Mouse (Mus musculus) liver, adult 2 months (tissue): ENCODE data around the gene Pheta1.

Source experiments
- CTCF ChIP-seq: fragments of 200-500 bp; IDR thresholded peaks from 2 replicates; pipeline ENCODE4 v1.5.1; 2011; ENCODE audit warnings: low read depth, low read length, control low read depth
- POLR2A ChIP-seq: fragments of 200-500 bp; IDR thresholded peaks from 2 replicates; pipeline ENCODE4 v1.6.1; 2011; ENCODE audit warnings: low read length, control low read depth; ENCODE audit not compliant: insufficient read depth; ENCODE audit errors: extremely low read depth

- TF ChIP-seq CTCF: no peak
- no peak for TF ChIP-seq POLR2A
Observed at GRCm38 (mm10) chr5:121864330-121864729, 15.5 kb downstream of the Pheta1 start.
